In genomic region chr9:42028807-42029206, GRCm38 (mm10) we compare ENCODE assay signal across 10 mouse cellular contexts.
A peak's percentile ranks its signal among the peaks of the same experiment; 100 is the strongest.
DNase-seq lines count a peak whose midpoint lies in the region.
"Had no signal": no experiment of that assay in that cellular context is flagged by ENCODE, and none has a peak within 500 bp of the region (broad histone marks: within the 10 kb centered on the region; RNA-seq: fewer than 3 reads in every experiment).

No protein-coding gene starts in this region.

- DNase-seq in gastrocnemius, adult 18-20 months (ENCODE audit: low spot score), result peak; percentile 35
- DNase-seq in gastrocnemius, postnatal 36 days, result no peak
- DNase-seq in 3T3-L1 (ENCODE audit: low read depth, low spot score), result peak; percentile 64
- peak; percentile 27 to 56 for DNase-seq in heart, postnatal 14 days
- peak; percentile 5 to 19 for DNase-seq in monocyte, adult 2 months (ENCODE audit: low read depth in 1 of 2, low spot score in 2 of 2)
- no peak for DNase-seq in cerebellum, adult 9-11 months
- DNase-seq in embryo, embryonic 11 days, result no peak
- DNase-seq in yolk sac, embryonic 10.5 days (ENCODE audit: low spot score), result no peak
- DNase-seq: cerebellum, adult 18-20 months; right cerebral cortex, postnatal 4 days had no signal

- intact Hi-C loops in gastrocnemius, postnatal 36 days (cut with DNase I), result no loop called here
- intact Hi-C loops in heart, postnatal 14 days (cut with DNase I), result no loop called here

Comparison
In these comparisons a context has a peak if more than half of its experiments do, and no peak if none do; other contexts are left out.
1. DNase-seq: peak in gastrocnemius, adult 18-20 months (single experiment), 3T3-L1 (single experiment), heart, postnatal 14 days (2 of 2) and monocyte, adult 2 months (2 of 2); none in gastrocnemius, postnatal 36 days (0 of 2), cerebellum, adult 9-11 months (single experiment), embryo, embryonic 11 days (single experiment) and yolk sac, embryonic 10.5 days (single experiment).